Mouse (Mus musculus) heart, embryonic 10.5 days (tissue): ENCODE data around the gene Mat2b. TPM values are rescaled to one million over a fixed set of nuclear protein-coding genes. Genes with fewer than 3 reads are reported as not detected.
A peak's percentile ranks its signal among the peaks of the same experiment; 100 is the strongest.

Experiments
- DNase-seq: peaks from one replicate; pipeline ENCODE4 v3.0.0-alpha.2; 2017; ENCODE audit warnings: low spot score
- H3K27ac ChIP-seq: fragments of 300-500 bp; sonication (generic); 2 replicates; pipeline ENCODE4 v1.5.1; 2016; ENCODE audit warnings: mild to moderate bottlenecking
- H3K27me3 ChIP-seq: fragments of 300-500 bp; sonication (generic); 2 replicates; pipeline ENCODE4 v1.6.1; 2016; ENCODE audit warnings: mild to moderate bottlenecking; ENCODE audit not compliant: poor library complexity, insufficient read depth, severe bottlenecking
- H3K36me3 ChIP-seq: fragments of 300-500 bp; sonication (generic); 2 replicates; pipeline ENCODE4 v1.6.1; 2016; ENCODE audit warnings: mild to moderate bottlenecking, moderate library complexity
- H3K4me1 ChIP-seq: fragments of 300-500 bp; sonication (generic); 2 replicates; pipeline ENCODE4 v1.6.1; 2016; ENCODE audit warnings: mild to moderate bottlenecking
- H3K4me3 ChIP-seq: fragments of 300-500 bp; sonication (generic); 2 replicates; pipeline ENCODE4 v1.5.1; 2016; ENCODE audit warnings: mild to moderate bottlenecking, moderate library complexity
- H3K9me3 ChIP-seq: fragments of 300-500 bp; sonication (generic); 2 replicates; pipeline ENCODE4 v1.6.1; 2016; ENCODE audit warnings: mild to moderate bottlenecking, moderate library complexity
- WGBS: fragments of 180-500 bp; shearing (Covaris S2); methylation state at CpG from one replicate; pipeline ENCODE4 v1.1.7; 2016; 5-methylcytosine and 5-hydroxymethylcytosine counted together
- polyA plus RNA-seq: library from polyadenylated mRNA; unstranded; fragments of >200 nt; fragmentation: Nextera tagmentation; extraction: Ambion mirVana; gene quantifications from 2 replicates; pipeline ENCODE4 v1.2.1, GENCODE M21; 2016

The Mat2b gene
- polyA plus RNA-seq, 1 experiment from 2014 or later, result 103 TPM

DNA sequence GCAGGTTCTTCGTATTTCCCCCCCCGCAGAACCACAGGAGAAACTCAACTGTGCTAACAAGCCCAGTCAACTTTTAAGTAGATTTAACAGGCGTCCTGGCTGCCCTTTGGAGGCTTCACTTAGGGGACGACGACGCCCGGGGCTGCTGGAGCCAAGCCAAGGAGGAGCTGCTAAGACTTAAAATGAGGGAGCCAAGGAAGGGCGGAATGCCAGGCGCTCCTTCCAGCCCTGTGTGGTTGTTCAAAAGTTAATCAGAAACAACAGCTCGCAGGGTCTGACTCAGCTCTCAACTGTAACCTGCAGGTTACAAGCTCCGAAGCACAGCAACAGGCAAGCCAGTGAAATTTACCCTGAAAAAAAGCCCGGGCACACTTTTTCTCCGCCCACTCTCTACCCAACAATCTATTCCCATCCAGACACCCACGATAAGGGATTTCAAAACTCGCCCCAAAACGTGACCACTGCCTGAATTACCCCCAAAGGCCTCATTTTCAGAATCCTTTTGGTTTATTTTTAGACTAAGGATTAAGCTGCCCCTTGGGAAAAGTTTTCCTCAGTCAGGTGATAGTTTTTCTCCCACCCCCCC, 1.5 kb downstream of the Mat2b start:
- Histone ChIP-seq H3K27me3 (no peaks in the 10 kb centered on the region), H3K4me1 (peaks cover 13% of the 10 kb centered on the region), H3K9me3 (no peaks in the 10 kb centered on the region), H3K4me3 (peak overlapping the region; percentile 89), H3K27ac (peak overlapping the region; percentile 97), H3K36me3 (no peaks in the 10 kb centered on the region)
- DNase-seq, result peak; percentile 83
- under 1% methylated on average over 16 of the region's 16 CpGs for WGBS

DNA sequence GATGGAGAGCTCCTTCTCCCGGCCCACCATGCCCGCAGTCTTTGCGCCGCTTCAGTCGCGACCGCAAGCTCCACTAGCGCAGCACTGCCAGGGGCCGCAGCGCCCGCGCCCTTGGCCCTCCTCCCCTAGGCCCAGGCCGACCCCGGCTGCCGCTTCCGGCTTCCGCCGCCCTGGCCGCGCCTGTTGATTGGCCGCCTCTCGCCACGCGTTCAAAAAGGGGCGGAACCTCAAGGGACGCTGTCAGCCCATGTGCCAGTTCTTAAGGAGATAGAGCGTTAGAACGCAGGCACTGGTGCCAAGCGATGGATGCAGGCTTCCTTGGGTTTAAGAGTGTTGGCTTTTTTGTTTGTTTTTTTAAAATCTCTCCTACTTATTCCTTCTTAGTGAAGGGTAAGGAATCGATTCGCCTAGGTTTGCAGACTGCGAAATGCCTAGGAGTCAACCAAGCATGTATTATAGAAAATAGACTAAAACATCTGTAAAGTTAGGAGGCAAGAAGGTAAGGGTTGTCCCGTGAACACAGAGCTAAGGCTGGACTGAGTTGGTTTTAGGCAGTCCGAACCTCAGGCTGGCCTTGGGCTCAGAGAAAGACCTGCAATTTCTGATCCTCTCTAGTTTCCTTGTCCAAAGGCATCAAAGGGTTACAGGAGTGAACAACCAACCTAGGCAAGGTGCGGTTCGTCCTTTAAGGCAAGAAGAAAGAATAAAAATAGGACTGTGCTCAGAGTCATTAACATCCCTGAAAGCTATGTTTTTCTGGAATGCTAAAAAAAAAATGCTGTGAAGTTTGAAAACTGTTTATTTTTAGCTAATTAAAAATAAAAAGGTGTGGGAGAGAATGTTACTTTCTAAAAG, 2.3 kb downstream of the Mat2b start:
- H3K36me3 ChIP-seq, result peaks cover 5% of the 10 kb centered on the region; the same call in 1 of the 2 replicates
- peaks cover 13% of the 10 kb centered on the region for H3K4me1 ChIP-seq
- no peaks in the 10 kb centered on the region for H3K27me3 ChIP-seq
- DNase-seq, result peak; percentile 96
- peak overlapping the region; percentile 97 for H3K27ac ChIP-seq
- 1% methylated on average over 36 of the region's 36 CpGs for WGBS
- peak overlapping the region; percentile 89 for H3K4me3 ChIP-seq
- H3K9me3 ChIP-seq, result no peaks in the 10 kb centered on the region

GRCm38 (mm10) chr11:40692101-40692509, 2.9 kb downstream of the Mat2b start:
- peak overlapping the region; percentile 97 for H3K27ac ChIP-seq
- H3K36me3 ChIP-seq, result peaks cover 10% of the 10 kb centered on the region
- 0% methylated on average over 28 of the region's 28 CpGs for WGBS
- H3K9me3 ChIP-seq, result no peaks in the 10 kb centered on the region
- H3K4me1 ChIP-seq, result peaks cover 13% of the 10 kb centered on the region
- no peak for DNase-seq
- no peaks in the 10 kb centered on the region for H3K27me3 ChIP-seq
- H3K4me3 ChIP-seq, result peak overlapping the region; percentile 89

DNA sequence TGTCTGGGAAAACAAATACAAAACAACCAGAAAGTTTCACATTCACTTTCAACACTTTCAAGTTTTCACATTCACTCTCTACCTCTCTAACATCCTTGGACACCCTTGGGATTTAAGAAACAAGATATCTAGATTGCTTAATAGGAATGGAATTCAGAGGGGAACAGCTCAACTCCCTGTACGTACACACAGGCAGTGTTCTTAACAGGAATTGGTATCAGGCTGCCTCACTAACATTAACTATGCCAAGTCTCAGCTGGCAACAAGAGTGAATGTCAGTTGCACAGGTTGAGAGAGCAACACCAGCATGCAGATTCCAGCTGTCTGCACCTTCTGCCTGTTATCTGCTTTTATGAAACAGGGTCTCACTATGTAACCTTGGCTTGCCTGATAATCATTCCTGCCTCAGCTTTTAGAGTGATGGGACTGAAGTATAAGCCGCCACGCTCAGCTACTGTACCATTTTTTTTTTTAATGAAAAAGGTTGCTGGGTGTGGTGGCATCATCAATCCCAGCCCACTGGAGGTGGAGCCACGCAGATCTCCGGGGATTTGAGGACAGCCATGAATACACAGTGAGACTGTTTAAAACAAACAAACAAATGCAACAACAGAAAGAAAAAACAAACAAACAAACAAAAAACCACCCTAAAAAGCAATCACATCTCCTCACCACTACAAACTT, 4.4 kb downstream of the Mat2b start:
- DNase-seq, result no peak
- Histone ChIP-seq H3K27me3 (no peaks in the 10 kb centered on the region), H3K4me1 (peaks cover 13% of the 10 kb centered on the region), H3K4me3 (peak overlapping the region; percentile 89), H3K9me3 (no peaks in the 10 kb centered on the region), H3K36me3 (peaks cover 25% of the 10 kb centered on the region), H3K27ac (no peak overlapping the region)
- 44% methylated on average over 5 of the region's 5 CpGs for WGBS

- WGBS, result 90% methylated on average over 3 of the region's 3 CpGs
- H3K27ac ChIP-seq, result no peak overlapping the region
- H3K36me3 ChIP-seq, result peaks cover 95% of the 10 kb centered on the region
Measured at GRCm38 (mm10) chr11:40683295-40683694, 11.7 kb downstream of the Mat2b start.

DNA sequence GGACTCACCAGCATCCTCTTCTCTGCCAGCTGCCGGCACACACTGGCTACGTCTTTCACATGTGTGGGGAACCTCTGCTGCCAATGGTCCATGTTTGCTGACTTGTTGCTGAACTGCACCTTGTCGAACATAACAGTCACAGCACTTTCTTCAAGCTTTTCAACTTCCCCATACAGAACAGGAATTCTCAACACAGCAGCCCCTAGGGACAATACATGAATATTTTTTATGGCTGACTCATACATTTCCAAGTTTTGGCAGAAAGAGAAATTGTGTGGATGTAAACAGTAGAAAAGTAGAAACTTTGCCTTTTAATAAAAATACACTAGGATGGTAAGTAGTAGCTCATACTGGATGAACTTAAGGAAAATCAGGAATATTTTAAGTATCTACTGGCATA, 12.5 kb downstream of the Mat2b start:
- no peak for DNase-seq
- no peaks in the 10 kb centered on the region for H3K4me1 ChIP-seq
- no peak overlapping the region for H3K4me3 ChIP-seq
- no peak overlapping the region for H3K27ac ChIP-seq
- H3K36me3 ChIP-seq, result peaks cover 97% of the 10 kb centered on the region
- H3K9me3 ChIP-seq, result no peaks in the 10 kb centered on the region
- no peaks in the 10 kb centered on the region for H3K27me3 ChIP-seq
- WGBS, result 91% methylated on average over 3 of the region's 3 CpGs

More at GRCm38 (mm10) chr11:40683295-40683694, 11.7 kb downstream of the Mat2b start:
- no peaks in the 10 kb centered on the region for H3K9me3 ChIP-seq
- no peak for DNase-seq
- no peak overlapping the region for H3K4me3 ChIP-seq
- no peaks in the 10 kb centered on the region for H3K27me3 ChIP-seq
- no peaks in the 10 kb centered on the region for H3K4me1 ChIP-seq

- Histone ChIP-seq H3K27ac (no peak overlapping the region), H3K4me3 (no peak overlapping the region), H3K9me3 (no peaks in the 10 kb centered on the region), H3K27me3 (no peaks in the 10 kb centered on the region), H3K36me3 (peaks cover 58% of the 10 kb centered on the region), H3K4me1 (no peaks in the 10 kb centered on the region)
- 100% methylated on average over 1 of the region's 1 CpGs for WGBS
- no peak for DNase-seq
Measured at GRCm38 (mm10) chr11:40677169-40677568, 17.8 kb downstream of the Mat2b start.

- Histone ChIP-seq H3K9me3 (no peaks in the 10 kb centered on the region), H3K36me3 (peaks cover 38% of the 10 kb centered on the region), H3K27ac (no peak overlapping the region), H3K4me3 (no peak overlapping the region), H3K27me3 (no peaks in the 10 kb centered on the region), H3K4me1 (no peaks in the 10 kb centered on the region)
- 72% methylated on average over 4 of the region's 4 CpGs for WGBS
- no peak for DNase-seq
Measured at GRCm38 (mm10) chr11:40675014-40675730, 19.8 kb downstream of the Mat2b start.

GRCm38 (mm10) chr11:40649726-40650445, 45.1 kb downstream of the Mat2b start:
- Histone ChIP-seq H3K27ac (no peak overlapping the region), H3K9me3 (no peaks in the 10 kb centered on the region), H3K36me3 (no peaks in the 10 kb centered on the region), H3K27me3 (no peaks in the 10 kb centered on the region), H3K4me1 (no peaks in the 10 kb centered on the region), H3K4me3 (no peak overlapping the region)
- DNase-seq, result no peak
- 81% methylated on average over 8 of the region's 8 CpGs for WGBS

DNA sequence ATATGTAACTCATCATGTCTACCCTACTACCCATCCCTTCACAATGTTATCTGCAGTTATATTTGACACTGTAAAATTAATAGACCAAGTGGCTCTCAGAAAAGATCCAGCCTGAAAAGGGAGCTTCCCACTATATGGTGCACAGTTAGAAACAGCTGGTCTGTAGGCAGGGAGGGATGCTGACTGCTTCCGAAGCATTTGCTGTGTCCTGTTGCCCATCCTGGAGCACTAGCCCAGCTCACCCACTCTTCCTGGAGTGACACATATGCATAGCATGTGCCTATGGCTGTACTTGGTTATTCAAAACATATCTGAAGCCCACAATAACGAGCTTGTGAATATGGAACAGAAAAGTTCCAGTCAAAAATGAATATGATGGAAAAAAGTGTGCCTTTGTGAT, 47.8 kb downstream of the Mat2b start:
- Histone ChIP-seq H3K9me3 (no peaks in the 10 kb centered on the region), H3K36me3 (no peaks in the 10 kb centered on the region), H3K27me3 (no peaks in the 10 kb centered on the region), H3K27ac (no peak overlapping the region), H3K4me3 (no peak overlapping the region), H3K4me1 (no peaks in the 10 kb centered on the region)
- no peak for DNase-seq
- 66% methylated on average over 2 of the region's 2 CpGs for WGBS
